Mouse (Mus musculus) B cell, adult 2 months (primary cell): ENCODE measurements around the gene Spata19.

Experiments used
- DNase-seq, 2 experiments: peaks; one replicate each; pipeline ENCODE4 v3.0.0; 2022

The Spata19 gene

DNA sequence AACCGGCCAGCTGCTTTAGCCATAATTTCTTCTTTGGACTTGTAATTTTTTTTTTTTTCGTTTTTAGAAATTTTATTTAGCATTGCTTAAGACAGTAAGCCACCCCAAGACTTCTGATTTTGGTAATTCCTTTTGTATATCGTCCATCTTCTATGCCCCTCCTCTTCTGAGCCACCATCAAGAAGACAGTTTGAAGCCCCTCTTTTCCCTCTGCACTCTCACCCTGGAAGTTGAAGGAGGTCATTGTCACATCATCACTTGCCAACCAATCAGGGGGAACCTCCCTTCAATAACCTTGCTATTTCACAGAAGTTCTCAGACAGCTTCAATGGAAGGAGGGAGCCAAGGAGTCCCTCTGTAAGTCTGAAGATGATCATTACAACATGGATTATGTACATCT, at the start of gene Spata19:
Gene Spata19, plus strand, starts transcription at position 301 of the 400 bp plus-strand sequence.
- no peak for DNase-seq

DNA sequence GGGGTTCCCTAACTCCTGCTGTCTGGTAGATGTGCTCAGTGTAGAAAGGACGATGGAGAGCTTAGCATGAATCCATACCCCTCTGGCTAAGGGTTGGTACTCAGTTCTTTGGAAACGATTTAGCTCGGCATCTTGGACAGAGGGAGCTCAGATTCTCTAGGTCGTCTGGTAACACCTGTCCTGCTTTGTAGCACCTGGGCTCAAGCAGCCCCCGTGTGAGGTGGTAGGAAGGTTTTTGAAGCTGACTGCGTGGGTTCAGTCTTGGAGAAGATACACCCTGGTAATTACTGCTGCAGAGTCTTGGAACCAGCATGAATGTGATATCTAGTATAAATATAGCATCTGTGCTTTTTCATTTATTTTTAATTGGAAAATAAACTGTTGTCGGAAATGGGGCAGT, 43.5 kb upstream of the Spata19 start:
- DNase-seq: no peak

DNA sequence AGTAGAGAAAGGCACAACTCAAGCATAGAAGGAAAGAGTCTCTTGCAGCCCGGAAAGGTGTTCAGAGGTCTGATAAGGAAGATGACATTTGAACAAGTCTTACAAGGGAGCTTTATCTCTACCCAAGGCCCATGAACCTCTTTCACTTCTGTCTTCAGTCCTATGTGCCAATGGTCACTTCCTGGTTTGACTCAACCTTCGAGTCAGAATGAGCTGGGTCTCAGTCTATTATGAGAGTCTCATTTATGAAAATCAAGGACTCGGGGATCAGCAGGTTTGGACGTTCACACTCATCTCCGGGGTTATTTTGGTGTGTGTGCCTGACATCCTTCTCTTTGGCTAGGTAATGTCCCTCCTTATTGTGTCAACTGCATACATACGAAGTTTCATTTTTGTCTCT, 38.7 kb upstream of the Spata19 start:
- DNase-seq: no peak

DNA sequence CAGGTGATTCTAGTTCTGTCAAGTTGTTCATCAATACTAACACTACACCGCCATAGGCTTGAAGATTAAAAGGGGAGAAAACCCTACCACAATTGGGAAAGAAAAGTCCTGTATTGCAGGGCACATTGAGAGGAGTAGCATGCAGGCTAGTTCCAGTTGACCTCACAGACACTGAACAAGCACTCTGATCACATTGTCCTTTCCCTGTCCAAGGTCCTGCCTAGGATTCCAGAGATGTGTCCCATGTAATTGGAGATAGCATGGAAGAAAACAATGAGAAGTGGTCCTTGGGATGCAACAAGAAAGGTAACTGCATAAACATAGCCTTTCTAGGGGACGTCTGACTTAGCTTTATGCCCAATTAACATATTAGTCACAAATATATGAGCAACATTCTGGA, 29.4 kb upstream of the Spata19 start:
- no peak for DNase-seq

DNA sequence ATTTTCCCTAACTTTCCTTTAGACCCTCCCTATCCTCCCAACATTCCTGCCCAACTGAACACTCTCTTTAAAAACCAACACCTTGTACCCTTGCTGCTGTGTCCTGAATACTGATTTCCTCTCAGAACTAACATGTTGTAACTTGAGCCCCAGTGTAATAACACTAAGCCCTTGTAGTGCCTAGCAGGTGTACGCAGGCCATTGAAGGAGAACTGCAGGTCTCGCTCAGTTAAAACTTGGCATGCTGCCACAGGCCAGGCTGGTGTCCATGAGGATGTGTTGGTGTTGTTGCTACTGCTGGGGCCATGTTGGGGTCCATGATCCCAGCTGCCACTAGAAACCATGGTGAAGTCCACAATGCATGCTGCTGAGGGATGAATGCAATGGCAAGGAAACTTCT, 27.5 kb upstream of the Spata19 start:
- no peak for DNase-seq

DNA sequence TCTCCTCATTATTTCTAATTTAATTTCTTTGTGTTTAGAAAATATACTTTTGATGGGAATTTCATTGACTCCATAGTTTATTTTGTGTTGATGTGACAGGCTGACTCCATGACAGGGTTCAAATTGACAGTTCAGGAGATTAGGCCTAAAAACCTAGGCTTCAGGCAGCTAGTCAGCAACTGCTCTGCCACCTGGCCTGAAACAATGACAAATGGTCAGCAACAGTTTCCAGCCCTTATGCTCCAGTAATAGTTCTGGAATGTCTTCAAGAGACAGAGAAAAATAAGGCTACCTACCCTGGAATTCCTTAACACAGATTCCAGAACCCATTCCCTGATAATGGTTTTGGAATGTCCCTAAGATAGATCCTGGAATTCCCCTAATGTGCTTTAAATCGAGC, 20.9 kb upstream of the Spata19 start:
- DNase-seq: no peak

DNA sequence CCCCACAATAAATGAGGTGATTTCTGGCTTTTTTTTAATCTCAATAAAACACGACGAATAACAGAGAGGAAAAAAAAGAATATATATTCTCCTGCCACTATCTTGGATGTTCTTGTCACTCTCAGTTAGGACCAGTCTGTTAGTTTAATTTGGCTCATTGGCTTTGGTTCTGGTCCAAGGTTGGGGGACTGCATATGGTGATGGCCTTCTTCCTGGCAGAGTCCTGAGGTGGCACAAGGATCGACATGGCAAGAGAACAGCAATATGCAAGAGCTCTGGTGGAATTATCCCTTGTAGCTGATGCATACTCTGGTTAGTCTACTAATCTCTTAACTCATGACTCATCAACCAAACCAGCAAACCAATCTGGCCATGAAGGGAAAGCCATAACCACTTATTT, 9.6 kb upstream of the Spata19 start:
- DNase-seq: no peak

DNA sequence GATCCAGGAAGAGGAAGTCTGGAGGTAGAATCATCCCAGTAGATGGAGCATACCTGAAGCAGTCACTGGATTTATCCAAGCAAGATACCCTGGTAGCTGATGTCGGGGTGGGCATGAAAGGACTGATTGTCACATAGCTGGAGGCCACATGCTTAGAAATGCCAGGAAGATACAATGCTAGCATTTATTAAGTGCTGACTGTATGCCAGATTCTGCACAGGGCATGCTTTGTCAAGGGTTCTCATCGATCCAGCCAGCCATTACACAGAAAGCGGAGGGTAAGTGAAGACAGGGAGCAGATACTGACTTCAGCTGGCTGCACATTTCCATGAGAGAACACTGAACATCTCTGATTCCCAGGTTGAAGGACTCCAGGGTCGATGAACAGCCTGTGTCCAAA, 4.6 kb downstream of the Spata19 start:
- DNase-seq: no peak

DNA sequence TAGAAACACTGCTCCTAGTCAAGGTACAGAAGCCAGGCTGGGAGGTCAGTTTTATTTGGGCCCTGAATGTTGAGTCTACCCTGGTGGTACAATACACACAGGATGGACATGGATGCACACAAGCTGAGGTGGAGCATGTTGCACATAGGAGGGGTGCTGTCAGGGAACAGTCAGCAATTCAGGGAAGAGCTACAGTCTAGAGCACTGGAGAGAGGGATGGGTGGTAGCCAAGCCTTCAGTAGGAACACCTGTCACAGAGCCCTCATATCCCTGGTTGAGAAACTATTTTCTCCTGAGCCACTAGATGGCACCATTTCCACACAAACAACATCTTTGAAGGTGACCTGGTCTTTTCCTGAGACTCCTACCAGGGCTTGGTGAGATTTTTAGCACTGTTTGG, 13.1 kb downstream of the Spata19 start:
- no peak for DNase-seq

DNA sequence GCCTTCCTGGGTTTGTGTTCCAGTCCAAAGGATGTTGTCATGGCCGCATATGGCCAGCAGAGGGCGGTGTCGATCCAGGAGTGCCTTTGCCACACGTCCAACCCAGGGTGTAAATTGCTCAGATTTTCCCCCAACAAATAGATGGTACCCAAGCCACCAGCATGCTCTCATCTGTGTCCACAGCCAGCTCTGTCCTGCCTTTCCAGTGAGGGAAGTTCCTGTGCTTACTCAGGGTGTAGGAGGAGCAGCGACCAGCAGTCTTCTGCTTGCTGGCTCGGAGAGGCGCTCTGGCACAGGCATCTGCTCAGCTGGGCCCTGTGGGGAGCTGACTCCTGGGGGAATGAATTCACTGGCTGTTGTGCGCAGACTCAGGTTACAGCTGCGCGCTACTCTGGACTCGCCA, 17.5 kb downstream of the Spata19 start:
- DNase-seq: peak in 1 of 2 experiments; percentile 2

DNA sequence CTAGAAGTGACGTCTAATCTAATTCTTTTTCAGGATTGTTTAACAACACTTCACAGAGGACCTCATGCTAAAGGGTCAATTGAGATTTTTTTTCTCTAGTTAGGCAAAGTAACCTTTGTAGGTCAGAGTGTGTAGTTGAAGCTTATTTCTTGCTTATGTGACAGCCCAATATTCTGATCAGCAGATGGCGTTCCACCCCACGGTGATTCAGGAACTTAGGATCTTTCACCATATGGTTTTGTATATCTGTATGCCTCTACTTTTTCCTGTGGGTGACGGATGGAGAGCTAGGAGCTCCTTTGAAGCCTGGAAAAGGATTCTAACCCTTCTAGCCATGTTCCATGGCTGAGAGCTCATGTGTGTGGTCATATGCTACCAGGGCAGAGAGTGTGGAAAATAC, 27.9 kb downstream of the Spata19 start:
- no peak for DNase-seq

DNA sequence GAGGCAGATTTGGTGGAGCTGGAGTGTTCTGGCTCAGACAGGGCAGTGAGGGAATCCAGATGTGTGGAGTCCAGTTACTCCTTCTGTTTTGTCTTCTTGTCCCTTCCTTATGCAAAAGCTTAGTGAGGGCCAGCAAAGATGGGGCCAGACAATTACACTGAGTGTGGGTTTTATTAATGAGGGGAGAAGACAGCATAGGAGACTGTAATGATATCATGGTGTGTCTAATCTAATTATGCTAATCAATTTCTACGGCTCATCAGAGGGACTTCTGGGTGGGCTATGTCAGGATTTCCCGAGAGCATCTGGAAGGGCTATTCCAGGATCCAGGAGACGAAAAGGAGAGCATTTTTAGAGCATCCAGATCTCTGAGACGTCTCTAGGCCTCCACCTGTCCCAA, 32.0 kb downstream of the Spata19 start:
- no peak for DNase-seq

DNA sequence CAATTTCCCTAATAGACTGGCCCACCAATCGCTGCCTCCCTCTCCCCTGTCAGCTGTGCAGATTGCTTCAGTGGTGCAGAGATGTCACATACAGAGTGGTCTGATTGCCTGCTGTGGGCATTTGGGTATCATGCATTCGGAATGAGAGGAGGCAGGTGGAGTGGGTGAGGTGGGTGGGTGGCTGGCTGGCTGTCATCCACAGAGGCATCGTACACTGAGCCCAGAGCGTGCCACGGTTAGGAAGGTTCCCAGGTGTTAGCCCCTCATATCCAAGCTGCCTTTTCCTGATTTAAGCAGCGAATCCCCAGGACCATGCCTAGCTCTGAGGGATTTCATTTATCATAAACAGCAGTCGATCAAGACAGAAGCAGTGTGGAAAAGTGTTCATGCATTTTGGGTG, 36.7 kb downstream of the Spata19 start:
- DNase-seq: no peak

DNA sequence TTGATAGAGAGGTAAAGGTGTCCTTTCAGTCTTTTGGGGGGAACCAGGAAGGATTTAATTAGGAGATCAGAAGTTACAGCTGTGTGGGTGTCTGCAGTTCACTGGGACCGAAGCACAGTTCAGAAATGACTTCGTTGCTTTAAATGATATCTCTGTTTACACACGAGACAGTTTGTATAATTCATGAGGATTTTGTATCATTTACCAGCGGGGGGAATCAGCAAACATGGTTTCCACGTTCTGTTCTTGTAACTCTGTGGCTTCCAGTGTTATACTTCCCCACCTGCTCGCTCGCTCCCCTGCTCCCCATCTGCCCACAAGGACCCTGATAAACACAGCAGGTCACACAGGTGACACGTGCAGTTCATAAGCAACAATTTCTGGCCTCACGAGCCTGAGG, 39.3 kb downstream of the Spata19 start:
- DNase-seq: no peak

DNA sequence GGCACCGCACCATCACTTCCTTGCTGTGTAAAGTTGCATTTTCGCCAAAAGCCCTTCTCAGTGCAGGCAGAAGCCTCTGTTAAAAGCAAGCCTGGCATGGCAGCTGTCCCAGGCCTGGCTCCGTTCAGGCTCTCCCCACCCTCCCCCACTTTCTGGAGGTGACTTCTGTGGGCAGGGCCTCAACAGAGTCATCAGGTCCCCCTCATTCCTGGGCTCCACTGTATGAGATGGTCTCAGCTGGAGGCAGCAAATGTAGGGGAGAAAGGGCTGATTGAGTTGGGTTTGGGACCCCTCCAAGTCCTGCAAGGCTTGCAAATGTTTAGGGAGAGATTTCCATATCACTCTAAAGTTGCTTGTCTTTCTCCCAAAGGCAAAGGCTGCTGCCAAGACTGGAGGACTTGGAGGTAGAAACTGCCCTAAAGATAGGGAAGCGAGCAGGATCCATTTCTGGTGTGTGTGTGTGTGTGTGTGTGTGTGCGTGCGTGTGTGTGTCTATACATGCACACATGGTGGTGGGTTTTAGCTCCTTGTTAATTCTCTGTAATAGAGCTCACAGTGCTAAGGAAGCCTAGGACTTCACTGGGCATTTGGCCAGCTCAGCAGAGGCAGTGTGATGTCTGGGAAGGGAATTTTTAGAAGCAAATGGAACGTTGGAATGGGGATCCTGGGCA, 40.9 kb downstream of the Spata19 start:
- DNase-seq: no peak

DNA sequence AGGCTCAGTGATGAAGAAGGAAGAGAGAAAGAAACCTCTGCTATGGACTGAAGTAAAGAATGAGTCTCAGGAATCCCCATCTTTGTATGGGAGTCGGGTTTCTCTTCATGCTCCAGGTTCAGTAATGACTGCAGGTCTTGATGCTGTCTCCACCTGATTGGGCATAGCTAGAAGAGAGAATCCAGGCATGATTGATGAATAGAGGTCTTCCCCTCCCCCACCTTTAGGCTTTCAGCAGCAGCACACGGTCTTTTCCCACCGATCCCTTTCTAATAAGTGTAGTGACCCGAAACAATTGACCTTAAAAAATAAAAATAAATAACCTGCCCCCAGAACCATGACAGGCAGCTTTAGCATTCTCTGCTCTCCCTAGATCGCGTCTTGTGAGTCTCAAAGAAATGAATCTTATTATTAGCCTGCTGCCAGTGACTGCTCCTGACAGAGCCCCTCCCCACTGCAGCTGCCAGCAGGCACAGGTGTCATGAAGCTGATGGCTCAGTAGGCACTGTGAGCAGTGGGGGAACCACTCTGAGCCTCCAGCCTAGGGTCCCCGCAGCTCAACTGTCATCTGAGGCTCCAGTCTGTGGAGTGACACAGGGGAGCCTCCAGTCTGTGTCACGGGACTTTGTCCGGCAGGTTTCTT, 53.3 kb downstream of the Spata19 start:
- no peak for DNase-seq
